Mouse (Mus musculus) ES-E14 (cell line): Measurements from ENCODE around the gene Pif1.

Experiments
- CHD2 ChIP-seq: IDR thresholded peaks from 2 replicates; pipeline ENCODE4 v1.6.1; 2014; ENCODE audit warnings: mild to moderate bottlenecking, low read depth, low read length, inconsistent platforms
- HCFC1 ChIP-seq: IDR thresholded peaks from 2 replicates; pipeline ENCODE4 v1.6.1; 2012; ENCODE audit warnings: low read length, inconsistent platforms, borderline replicate concordance; ENCODE audit not compliant: insufficient read depth
- MAFK ChIP-seq: IDR thresholded peaks from 2 replicates; pipeline ENCODE4 v1.6.1; 2014; ENCODE audit warnings: mild to moderate bottlenecking, low read depth, low read length, inconsistent platforms; ENCODE audit not compliant: insufficient read depth
- ZC3H11A ChIP-seq: IDR thresholded peaks from 2 replicates; pipeline ENCODE4 v1.6.1; 2012; ENCODE audit warnings: low read depth, mild to moderate bottlenecking, inconsistent platforms, low read length, borderline replicate concordance
- ZNF384 ChIP-seq: IDR thresholded peaks from 2 replicates; pipeline ENCODE4 v1.6.1; 2012; ENCODE audit warnings: low read depth, low read length, inconsistent platforms

DNA sequence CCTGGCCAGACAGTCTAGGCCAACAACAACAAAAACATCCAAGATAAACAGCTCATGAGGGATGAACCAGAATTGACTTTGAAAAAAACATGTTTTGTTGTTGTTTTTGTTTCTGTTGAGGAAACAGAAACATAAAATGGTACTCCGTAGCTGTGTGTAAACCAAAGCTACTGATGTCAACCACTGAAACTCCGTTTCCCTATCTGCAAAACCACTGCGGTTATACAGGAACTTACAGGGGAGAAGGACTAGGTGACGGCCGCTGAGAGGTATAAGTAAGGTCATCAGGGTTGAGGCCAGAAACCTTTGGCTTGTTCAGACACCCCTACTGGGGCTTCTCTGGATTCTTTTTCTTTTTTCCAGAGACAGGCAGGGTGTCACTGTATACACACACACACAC, 35.9 kb downstream of the Pif1 start:
- TF ChIP-seq MAFK (no peak), ZC3H11A (no peak), CHD2 (no peak), ZNF384 (no peak), HCFC1 (no peak)
